Comparison of ENCODE assay signal across 21 mouse cellular contexts in genomic region chr19:43472781-43473180, GRCm38 (mm10). TPM values are rescaled to one million over a fixed set of nuclear protein-coding genes. Genes with fewer than 3 reads are reported as not detected.
DNase-seq lines count a peak whose midpoint lies in the region; ATAC-seq lines count a peak whose summit lies in the region.
"Had no signal": no experiment of that assay in that cellular context is flagged by ENCODE, and none has a peak within 500 bp of the region (broad histone marks: within the 10 kb centered on the region; RNA-seq: fewer than 3 reads in every experiment).

No protein-coding gene starts in this region.

- peak; percentile 48 for DNase-seq in left cerebral cortex, postnatal 4 days
- DNase-seq in left cerebral cortex, postnatal 14 days (ENCODE audit: low spot score in 2 of 2): no peak
- DNase-seq in cerebellum, adult 11 months: peak; percentile 78
- peak; percentile 87 for DNase-seq in cerebellum, adult 9-10 months
- peak; percentile 79 to 84 for DNase-seq in cerebellum, postnatal 36 days
- no peak for DNase-seq in lung, postnatal 25 days (ENCODE audit: low spot score)
- DNase-seq: adrenal gland, postnatal 10 days; gastrocnemius, postnatal 14 days; heart, adult 18-20 months; heart, postnatal 4 days; kidney, postnatal 36 days; lung, adult 18-20 months; midbrain, embryonic 14.5 days; right cerebral cortex, postnatal 25 days; thymus, postnatal 14 days had no signal

- no peak for ATAC-seq in granulocyte monocyte progenitor cell, adult 5-6 weeks (replicated peaks; ENCODE audit: poor library complexity, severe bottlenecking)
- ATAC-seq: forebrain, embryonic 13.5 days; intestine, postnatal 0 days; liver, embryonic 12.5 days; lung, postnatal 0 days had no signal

- intact Hi-C loops in left cerebral cortex, postnatal 4 days (cut with DNase I): no loop called here
- intact Hi-C loops in left cerebral cortex, postnatal 14 days (cut with DNase I): no loop called here

RNA-seq across cellular contexts. Expression of gene Cnnm1, which starts 32.5 kb away (rescaled TPM):
- total RNA-seq in left cerebral cortex, postnatal 4 days (2021): 10 to 100 TPM; 24.6 to 25.8 TPM
- 10 to 100 TPM; 73.1 to 76.9 TPM for total RNA-seq in left cerebral cortex, postnatal 14 days (2021)
- not detected in 2 replicates for total RNA-seq in granulocyte monocyte progenitor cell, adult 5-6 weeks (2014; fragmentation: Nextera tagmentation)
- total RNA-seq in granulocyte monocyte progenitor cell, adult 5-6 weeks (2017): not detected in 2 replicates
- total RNA-seq: neutrophil, adult 5-6 weeks had no signal

RNA-seq across cellular contexts. Expression of gene Got1, which starts 51.6 kb away (rescaled TPM):
- 10 to 100 TPM; 75.4 to 89.8 TPM for total RNA-seq in left cerebral cortex, postnatal 4 days (2021)
- total RNA-seq in left cerebral cortex, postnatal 14 days (2021): 100 to 1,000 TPM; 324 to 342 TPM
- 22.6 and 36.8 TPM in 2 replicates for total RNA-seq in granulocyte monocyte progenitor cell, adult 5-6 weeks (2014; fragmentation: Nextera tagmentation)
- total RNA-seq in granulocyte monocyte progenitor cell, adult 5-6 weeks (2017): 17.3 and 21.5 TPM in 2 replicates

Comparison
In these comparisons a context has a peak if more than half of its experiments do, and no peak if none do; other contexts are left out.
1. DNase-seq: peak in left cerebral cortex, postnatal 4 days (single experiment), cerebellum, adult 11 months (single experiment), cerebellum, adult 9-10 months (single experiment) and cerebellum, postnatal 36 days (2 of 2); none in left cerebral cortex, postnatal 14 days (0 of 2) and lung, postnatal 25 days (single experiment).
2. RNA of gene Cnnm1, which starts 32.5 kb away (total RNA-seq): 73.1 to 76.9 TPM in left cerebral cortex, postnatal 14 days and 24.6 to 25.8 TPM in left cerebral cortex, postnatal 4 days; not detected in granulocyte monocyte progenitor cell, adult 5-6 weeks; every median in the first group is over 10 times any median in the second.